Mouse (Mus musculus): ENCODE data around the gene Tcf3. TPM values are rescaled to one million over a fixed set of nuclear protein-coding genes. Genes with fewer than 3 reads are reported as not detected.

Tcf3 gene
- polyA plus RNA-seq (2015; fragmentation: Nextera tagmentation; extraction: Ambion mirVana), result 76.4 and 83.7 TPM in 2 replicates

DNA sequence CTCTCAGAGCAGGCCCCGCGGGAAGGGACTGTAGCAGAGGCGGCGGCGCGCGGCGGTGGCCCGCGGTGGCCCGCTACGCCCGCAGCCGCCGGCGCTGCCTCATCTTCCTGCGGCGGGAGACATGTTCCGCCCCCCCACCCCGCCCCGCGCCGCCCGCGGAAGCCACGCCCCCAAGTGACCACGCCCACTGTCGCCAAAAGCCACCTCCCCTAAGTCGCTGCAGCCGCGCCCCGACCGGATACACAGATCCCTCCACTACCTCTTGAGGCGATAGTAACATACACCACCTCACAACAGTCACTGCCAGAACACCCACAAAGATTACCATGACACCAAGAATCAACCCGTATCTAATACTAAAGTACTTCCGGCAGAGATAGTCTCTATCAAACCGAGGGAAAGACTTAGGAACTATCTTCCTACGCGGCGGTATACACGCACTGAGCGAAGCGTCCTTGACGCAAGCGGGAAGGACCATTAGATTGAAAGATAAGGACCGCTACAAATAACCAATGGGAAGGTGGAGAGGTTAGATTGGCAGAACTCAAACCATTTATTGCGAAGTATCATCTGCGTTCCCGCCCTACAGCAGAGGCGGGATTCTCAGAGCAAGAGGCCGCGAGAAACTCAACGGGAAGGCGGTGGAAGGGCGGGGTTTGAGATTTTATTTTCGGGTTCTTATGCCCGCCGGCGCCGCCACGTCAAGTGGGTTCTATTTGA is at the start of gene Tcf3:
Gene Tcf3, minus strand, starts transcription at position 135 of the 720 bp plus-strand sequence.
- TF ChIP-seq CTCF (IDR thresholded peaks at IDR 0.05; ENCODE audit: low read depth), result no peak
- peak within 1 kb of the TSS; percentile 97 for H3K4me3 ChIP-seq (replicated peaks; ENCODE audit: low read depth, low read length)
- H3K9me3 ChIP-seq (replicated peaks; ENCODE audit: low read length), result no peaks in the 10 kb centered on the region
- H3K27ac ChIP-seq, result peak within 1 kb of the TSS; percentile 96
- ATAC-seq (replicated peaks; ENCODE audit: low FRiP score, low read depth), result peak; percentile 87
- H3K4me1 ChIP-seq (replicated peaks; ENCODE audit: insufficient read depth, low read length), result peaks cover 8% of the 10 kb centered on the region; the same call in 1 of the 2 replicates
- peaks cover 10% of the 10 kb centered on the region; the same call in 1 of the 2 replicates for H3K36me3 ChIP-seq (ENCODE audit: insufficient read depth, low read length)
- under 1% methylated on average over 58 of the region's 61 CpGs for WGBS
- DNase-seq (ENCODE audit: low spot score), result peak; percentile 100
- H3K9ac ChIP-seq (ENCODE audit: low read depth, low read length), result peak within 1 kb of the TSS; percentile 99
- H3K27me3 ChIP-seq (ENCODE audit: insufficient read depth, low read length), result no peaks in the 10 kb centered on the region
- peak within 1 kb of the TSS; percentile 85 for H3K4me2 ChIP-seq (ENCODE audit: low read length)

DNA sequence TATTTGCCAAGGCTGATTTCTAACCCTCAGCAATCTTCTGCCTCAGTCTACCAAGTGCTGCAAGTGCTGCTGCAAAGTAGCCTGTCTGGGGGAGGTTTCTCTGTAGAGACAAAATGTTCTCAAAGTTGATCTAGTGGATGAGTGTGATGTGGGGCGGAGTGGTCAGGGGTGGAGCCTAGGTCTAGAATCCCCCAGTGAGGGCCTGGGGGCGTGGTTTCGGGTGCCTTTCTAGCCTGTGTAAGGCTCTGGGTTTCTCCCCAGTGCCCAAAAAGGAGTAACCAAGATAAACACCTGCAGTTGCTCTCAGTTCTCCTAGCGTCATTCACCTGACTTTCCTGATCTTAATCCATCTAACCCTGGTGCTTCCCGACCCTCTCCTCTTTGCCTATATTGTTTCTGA is 47.6 kb upstream of the Tcf3 start:
- H3K27ac ChIP-seq, result no peak overlapping the region
- peaks cover 21% of the 10 kb centered on the region for H3K27me3 ChIP-seq (ENCODE audit: insufficient read depth, low read length)
- 10% methylated on average over 5 of the region's 5 CpGs for WGBS
- no peaks in the 10 kb centered on the region; the same call in 1 of the 2 replicates for H3K4me1 ChIP-seq (replicated peaks; ENCODE audit: insufficient read depth, low read length)
- TF ChIP-seq CTCF (IDR thresholded peaks at IDR 0.05; ENCODE audit: low read depth), result no peak
- DNase-seq (ENCODE audit: low spot score) (no peak), ATAC-seq (replicated peaks; ENCODE audit: low FRiP score, low read depth) (no peak)
- H3K4me2 ChIP-seq (ENCODE audit: low read length), result no peak overlapping the region
- no peak overlapping the region for H3K4me3 ChIP-seq (replicated peaks; ENCODE audit: low read depth, low read length)
- H3K9ac ChIP-seq (ENCODE audit: low read depth, low read length), result no peak overlapping the region
- no peaks in the 10 kb centered on the region for H3K36me3 ChIP-seq (ENCODE audit: insufficient read depth, low read length)
- H3K9me3 ChIP-seq (replicated peaks; ENCODE audit: low read length), result no peaks in the 10 kb centered on the region

DNA sequence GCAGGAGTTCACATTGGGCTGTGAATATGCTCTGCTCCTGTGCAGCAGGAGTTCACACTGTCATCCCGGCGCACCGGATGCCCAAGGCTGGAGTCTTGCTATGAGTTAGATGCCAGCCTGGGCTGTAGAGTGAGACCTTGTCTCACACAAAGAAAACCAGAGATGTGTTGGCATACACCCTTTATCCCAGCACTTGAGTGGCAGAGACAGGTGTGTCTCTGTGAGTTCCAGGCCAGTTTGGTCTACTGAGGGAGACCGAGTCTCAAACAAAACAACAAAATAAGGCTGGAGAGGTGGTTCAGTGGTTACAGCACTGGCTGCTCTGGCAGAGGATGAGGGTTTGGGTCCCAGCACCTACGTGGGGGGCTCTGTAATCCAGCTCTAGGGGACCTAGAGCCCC is 45.1 kb upstream of the Tcf3 start:
- Histone ChIP-seq H3K9ac (ENCODE audit: low read depth, low read length) (no peak overlapping the region), H3K4me1 (replicated peaks; ENCODE audit: insufficient read depth, low read length) (no peaks in the 10 kb centered on the region; the same call in 1 of the 2 replicates), H3K4me3 (replicated peaks; ENCODE audit: low read depth, low read length) (no peak overlapping the region), H3K27me3 (ENCODE audit: insufficient read depth, low read length) (peaks cover 14% of the 10 kb centered on the region), H3K36me3 (ENCODE audit: insufficient read depth, low read length) (no peaks in the 10 kb centered on the region), H3K27ac (no peak overlapping the region), H3K9me3 (replicated peaks; ENCODE audit: low read length) (no peaks in the 10 kb centered on the region), H3K4me2 (ENCODE audit: low read length) (no peak overlapping the region)
- 67% methylated on average over 5 of the region's 5 CpGs for WGBS
- DNase-seq (ENCODE audit: low spot score) (no peak), ATAC-seq (replicated peaks; ENCODE audit: low FRiP score, low read depth) (no peak)
- TF ChIP-seq CTCF (IDR thresholded peaks at IDR 0.05; ENCODE audit: low read depth), result no peak

DNA sequence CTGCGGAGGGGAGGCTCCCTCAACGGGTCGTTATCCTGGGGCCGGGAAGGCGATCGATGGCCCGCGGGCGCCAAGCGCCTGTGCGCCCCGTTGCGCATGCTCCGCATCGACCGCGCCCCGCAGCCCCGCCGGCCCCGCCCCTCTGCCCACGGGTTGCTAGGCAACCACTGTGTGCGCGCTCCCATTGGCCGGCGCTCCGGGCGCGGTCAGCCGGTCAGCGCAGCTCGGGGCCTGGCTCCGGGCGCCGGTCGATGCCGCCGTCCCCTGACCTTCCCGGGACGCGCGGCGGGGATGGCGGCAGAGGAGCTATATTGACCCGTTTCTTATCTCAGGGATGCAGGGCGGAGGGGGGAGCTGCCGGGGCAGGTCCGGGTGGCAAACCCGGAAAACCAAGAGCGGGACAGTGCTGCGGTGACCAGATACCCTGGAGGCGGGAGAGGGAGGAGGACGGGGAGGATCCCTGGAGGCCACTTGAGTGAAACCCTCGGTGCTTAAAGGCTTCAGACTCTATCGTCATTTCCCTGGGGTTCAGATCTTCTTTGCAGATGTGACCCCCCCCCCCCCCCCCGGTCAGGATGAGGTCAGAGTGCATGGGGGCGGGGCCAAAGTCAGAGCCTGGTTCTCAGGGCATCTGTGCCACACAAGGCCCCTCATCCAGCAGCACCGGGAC is 42.0 kb upstream of the Tcf3 start:
- TF ChIP-seq CTCF (IDR thresholded peaks at IDR 0.05; ENCODE audit: low read depth), result no peak
- DNase-seq (ENCODE audit: low spot score), result peak; percentile 91
- no peak overlapping the region for H3K27ac ChIP-seq
- ATAC-seq (replicated peaks; ENCODE audit: low FRiP score, low read depth), result peak; percentile 87
- peak overlapping the region; percentile 39 for H3K4me3 ChIP-seq (replicated peaks; ENCODE audit: low read depth, low read length)
- no peaks in the 10 kb centered on the region for H3K9me3 ChIP-seq (replicated peaks; ENCODE audit: low read length)
- peaks cover 15% of the 10 kb centered on the region; the same call in 1 of the 2 replicates for H3K27me3 ChIP-seq (ENCODE audit: insufficient read depth, low read length)
- WGBS, result 1% methylated on average over 57 of the region's 58 CpGs
- H3K9ac ChIP-seq (ENCODE audit: low read depth, low read length), result peak overlapping the region; percentile 51
- H3K4me2 ChIP-seq (ENCODE audit: low read length), result peak overlapping the region; percentile 56
- no peaks in the 10 kb centered on the region for H3K36me3 ChIP-seq (ENCODE audit: insufficient read depth, low read length)
- H3K4me1 ChIP-seq (replicated peaks; ENCODE audit: insufficient read depth, low read length), result no peaks in the 10 kb centered on the region

DNA sequence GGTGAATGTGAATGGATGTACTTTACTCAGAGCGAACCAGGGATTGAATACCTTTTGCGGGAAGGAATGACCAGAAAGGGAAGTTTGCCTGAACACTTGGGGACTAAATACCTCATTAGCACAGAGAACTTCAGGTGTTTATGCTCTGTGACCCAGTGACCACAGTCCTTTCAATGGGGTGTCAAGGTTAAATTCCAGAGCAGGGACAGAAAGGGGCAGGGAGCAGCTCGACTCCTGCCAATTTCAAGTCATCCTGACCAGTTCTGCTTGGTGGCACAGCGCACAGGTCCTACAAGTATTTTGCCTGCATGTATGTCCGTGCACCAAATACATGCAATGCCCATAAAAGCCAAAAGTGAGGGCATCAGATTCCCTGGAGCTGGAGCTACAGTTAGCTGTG is 31.6 kb upstream of the Tcf3 start:
- Histone ChIP-seq H3K9ac (ENCODE audit: low read depth, low read length) (no peak overlapping the region), H3K27ac (peak overlapping the region; percentile 54), H3K9me3 (replicated peaks; ENCODE audit: low read length) (no peaks in the 10 kb centered on the region), H3K4me3 (replicated peaks; ENCODE audit: low read depth, low read length) (no peak overlapping the region), H3K4me1 (replicated peaks; ENCODE audit: insufficient read depth, low read length) (0 out of 2 replicates have a peak, but pooled peaks cover 8% of the 10 kb centered on the region), H3K27me3 (ENCODE audit: insufficient read depth, low read length) (no peaks in the 10 kb centered on the region), H3K36me3 (ENCODE audit: insufficient read depth, low read length) (no peaks in the 10 kb centered on the region), H3K4me2 (ENCODE audit: low read length) (no peak overlapping the region)
- TF ChIP-seq CTCF (IDR thresholded peaks at IDR 0.05; ENCODE audit: low read depth), result no peak
- DNase-seq (ENCODE audit: low spot score), result no peak
- WGBS, result 54% methylated on average over 5 of the region's 5 CpGs
- 0 out of 2 replicates have a peak, but pooled peaks have one; percentile 34 for ATAC-seq (replicated peaks; ENCODE audit: low FRiP score, low read depth)

DNA sequence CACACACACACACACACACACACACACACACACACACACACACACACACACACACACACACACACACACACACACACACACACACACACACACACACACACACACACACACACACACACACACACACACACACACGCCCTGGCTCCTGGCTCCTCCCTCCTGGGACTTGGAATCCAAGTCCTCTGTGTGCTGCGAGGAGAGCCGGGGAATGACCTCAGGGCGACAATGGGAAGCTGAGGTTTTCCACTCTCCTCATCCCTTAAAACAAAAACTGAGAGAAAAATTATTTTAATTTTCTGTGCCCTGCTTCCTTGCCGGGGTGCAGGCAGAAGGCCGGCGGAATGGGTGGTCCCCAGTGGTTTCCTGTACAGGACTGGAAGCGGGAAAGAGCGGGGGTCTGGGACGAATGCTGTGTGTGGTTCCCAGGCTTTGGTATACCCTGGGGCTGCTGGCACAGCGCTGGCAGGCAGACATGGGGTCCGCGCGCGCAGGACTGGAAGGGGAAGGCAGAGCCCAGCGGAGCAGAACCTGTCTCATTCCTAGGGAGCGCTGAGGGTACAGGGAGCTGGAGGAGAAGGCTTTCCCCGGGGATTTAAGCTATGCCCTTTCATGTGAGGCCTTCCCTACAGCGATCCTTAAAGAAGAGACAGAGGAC is 31.1 kb upstream of the Tcf3 start:
- DNase-seq (ENCODE audit: low spot score) (peak; percentile 49), ATAC-seq (replicated peaks; ENCODE audit: low FRiP score, low read depth) (peak; percentile 66; the same call in 1 of the 2 replicates)
- WGBS, result 4% methylated on average over 19 of the region's 19 CpGs
- Histone ChIP-seq H3K27me3 (ENCODE audit: insufficient read depth, low read length) (no peaks in the 10 kb centered on the region), H3K36me3 (ENCODE audit: insufficient read depth, low read length) (no peaks in the 10 kb centered on the region), H3K27ac (peak overlapping the region; percentile 54), H3K4me2 (ENCODE audit: low read length) (peak overlapping the region; percentile 26; the same call in 1 of the 2 replicates), H3K9me3 (replicated peaks; ENCODE audit: low read length) (no peaks in the 10 kb centered on the region), H3K4me3 (replicated peaks; ENCODE audit: low read depth, low read length) (no peak overlapping the region), H3K4me1 (replicated peaks; ENCODE audit: insufficient read depth, low read length) (0 out of 2 replicates have a peak, but pooled peaks cover 8% of the 10 kb centered on the region), H3K9ac (ENCODE audit: low read depth, low read length) (no peak overlapping the region)
- TF ChIP-seq CTCF (IDR thresholded peaks at IDR 0.05; ENCODE audit: low read depth), result no peak
